Mouse (Mus musculus) embryo, embryonic 10.5 days (tissue): Measurements from ENCODE around the gene Homer2.

Experiments used
- DNase-seq: peaks from one replicate; pipeline ENCODE4 v3.0.0-alpha.2; 2015; ENCODE audit warnings: low spot score

Homer2 gene

GRCm38 (mm10) chr7:81585326-81585725 lies 122.0 kb downstream of the Homer2 start:
- no peak for DNase-seq

DNA sequence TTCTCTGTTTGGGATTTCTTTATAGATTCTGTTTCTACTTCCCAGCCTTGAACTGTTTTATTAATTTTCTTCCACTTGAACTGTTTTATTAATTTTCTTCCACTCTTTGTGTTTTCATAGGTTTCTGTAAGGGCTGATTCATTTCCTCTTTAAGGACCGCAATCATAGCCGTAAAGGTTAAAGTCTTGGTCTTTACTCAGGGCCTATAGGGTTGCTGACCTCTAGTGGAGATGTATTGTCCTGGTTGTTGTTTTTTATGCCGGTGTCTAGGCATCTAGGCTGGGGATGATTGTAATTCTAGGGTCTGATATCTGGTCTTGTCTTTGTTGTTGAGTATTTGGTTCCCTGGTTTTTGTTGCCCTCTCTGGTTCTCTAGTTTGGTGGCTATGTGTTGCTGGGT lies 123.8 kb downstream of the Homer2 start:
- no peak for DNase-seq

GRCm38 (mm10) chr7:81579312-81579711 lies 128.0 kb downstream of the Homer2 start:
- DNase-seq: no peak

DNA sequence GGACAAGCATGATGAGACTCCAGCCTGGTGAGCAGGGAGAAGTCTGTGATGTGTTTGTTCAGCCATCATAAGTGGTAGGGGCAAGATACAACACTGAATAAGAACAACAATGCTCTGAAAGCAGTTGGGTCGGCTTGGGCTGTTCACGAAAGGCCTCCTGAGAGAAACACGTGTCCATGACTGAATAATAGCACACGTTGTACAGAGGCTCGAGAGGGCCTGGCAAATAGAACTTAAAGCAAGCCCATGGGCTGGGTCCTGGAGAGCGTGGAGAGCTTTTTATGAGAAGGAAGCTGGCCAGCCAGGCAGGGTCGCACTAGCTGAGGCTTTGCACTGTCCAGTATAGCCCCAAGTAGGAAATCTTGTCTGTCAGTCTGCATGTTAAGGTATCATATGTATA lies 128.9 kb downstream of the Homer2 start:
- no peak for DNase-seq

- DNase-seq: no peak
These were observed 129.5 kb downstream of the Homer2 start for GRCm38 (mm10) chr7:81577872-81578271.

DNA sequence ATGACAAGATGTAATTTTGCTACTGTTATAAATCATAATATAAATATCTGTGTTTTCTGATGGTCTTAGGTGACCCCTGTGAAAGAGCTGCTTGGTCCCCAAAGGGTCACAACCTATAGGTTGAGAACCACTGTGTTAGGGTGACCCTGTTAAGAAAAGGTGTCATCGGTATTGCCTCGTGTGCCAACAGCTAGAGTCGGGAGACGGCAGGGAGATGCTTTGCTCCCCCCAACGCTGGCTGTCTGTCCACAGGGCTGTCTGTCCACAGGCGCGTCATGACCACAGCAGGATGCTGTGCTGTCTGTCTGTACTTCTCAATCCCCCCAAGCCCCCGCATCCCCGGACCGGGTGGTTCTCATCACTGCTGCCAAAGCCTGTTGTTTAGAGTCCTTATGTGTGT lies 131.7 kb downstream of the Homer2 start:
- no peak for DNase-seq

DNA sequence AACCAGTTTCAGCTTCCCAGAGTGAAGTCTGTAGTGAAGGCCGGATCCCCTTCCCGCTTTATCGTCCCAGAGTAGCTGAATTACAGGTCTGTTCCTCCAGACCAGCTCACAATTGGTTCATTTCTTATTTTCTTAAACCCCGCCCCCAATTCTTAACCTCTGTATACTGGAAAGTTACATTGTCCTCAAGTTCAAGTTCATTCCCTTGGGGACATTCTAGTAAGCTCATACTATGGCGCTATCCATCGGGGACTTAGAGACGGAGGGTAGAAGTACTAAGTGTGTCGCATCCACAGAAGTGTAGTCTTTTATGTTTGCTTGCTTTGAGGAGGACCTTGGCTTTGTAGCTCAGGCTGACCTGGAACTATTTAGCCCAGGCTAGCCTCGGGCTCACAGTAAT lies 133.5 kb downstream of the Homer2 start:
- DNase-seq: no peak

DNA sequence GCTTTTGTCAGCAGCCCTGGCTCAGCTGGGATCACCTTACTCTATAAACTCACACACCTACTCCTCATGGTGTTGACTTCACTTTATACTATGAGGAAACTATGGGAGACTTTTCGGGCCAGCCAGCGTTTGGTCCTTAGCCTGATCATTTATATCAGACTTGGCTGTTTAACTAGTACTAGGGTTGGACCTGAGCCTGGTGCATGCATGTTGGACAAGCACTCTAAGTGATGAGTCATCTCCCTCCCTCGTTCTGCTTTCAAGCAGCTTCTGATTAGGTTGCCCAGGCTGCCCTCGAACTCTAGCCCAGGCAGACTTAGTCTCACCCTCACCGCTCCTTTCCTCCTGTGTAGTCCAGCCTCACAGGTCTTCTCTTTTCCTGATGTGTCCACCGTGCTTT lies 133.9 kb downstream of the Homer2 start:
- DNase-seq: no peak

DNA sequence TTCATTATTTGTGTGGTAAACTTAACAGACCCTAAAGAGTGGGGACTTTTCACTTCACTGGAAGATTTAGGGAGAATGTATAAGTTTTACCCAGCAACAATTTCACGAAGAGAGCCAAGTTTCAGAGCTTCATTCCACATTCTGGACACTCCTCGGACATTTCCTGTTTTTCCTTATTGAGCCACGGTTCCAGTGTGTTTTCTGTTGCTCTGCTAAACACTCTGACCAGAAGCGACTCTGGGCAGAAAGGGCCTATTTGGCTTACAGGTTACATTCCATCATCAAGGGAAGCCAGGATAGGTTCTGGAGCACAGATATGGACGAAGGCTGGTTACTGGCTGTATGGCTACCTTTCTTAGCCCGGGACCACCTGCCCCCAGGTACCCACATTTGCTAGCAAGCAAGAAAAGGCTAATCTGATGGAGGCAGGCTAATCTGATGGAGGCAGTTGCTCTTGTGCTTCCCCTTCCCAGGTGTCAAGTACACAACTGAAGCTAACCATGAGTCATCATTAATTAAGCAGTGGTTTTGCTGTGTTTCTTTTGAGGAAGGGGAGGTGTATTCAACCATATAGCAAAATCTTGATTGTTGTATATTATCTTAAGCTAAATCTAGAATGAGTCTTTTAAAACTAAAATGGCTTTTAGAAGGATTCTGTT lies 134.6 kb downstream of the Homer2 start:
- DNase-seq: no peak

DNA sequence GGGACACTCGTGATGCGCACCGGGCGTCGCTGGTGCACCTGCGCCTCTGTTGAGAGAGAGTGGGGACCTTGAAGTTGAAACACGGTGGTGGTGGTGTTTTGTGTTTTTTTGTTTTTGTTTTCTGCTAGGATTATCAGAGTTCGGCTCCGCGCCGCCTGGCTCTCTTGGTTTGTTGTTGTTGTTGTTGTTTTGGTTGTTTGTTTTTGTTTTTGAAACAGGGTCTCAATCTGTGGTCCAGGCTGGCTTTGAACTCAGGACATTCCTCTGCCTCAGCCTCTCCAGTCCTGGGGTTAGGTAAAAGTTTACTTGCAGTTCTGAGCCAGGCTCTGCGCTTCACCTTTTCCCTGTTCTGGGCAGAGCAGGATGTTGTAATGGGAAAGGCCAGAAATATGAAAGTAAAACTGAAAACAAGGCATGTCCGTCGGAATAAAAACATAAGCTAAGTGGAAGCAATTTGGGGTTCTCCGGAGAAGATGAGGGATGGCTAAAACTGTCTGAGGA lies 135.3 kb downstream of the Homer2 start:
- no peak for DNase-seq

- peak; percentile 97 for DNase-seq
These were observed 136.0 kb downstream of the Homer2 start, which contains the start of gene Whamm for GRCm38 (mm10) chr7:81571108-81571940. TSS of gene Whamm (plus strand) at chr7:81571266.

GRCm38 (mm10) chr7:81570752-81571107 lies 136.6 kb downstream of the Homer2 start:
- no peak for DNase-seq

- no peak for DNase-seq
These were observed 137.1 kb downstream of the Homer2 start for GRCm38 (mm10) chr7:81570271-81570670.

GRCm38 (mm10) chr7:81569851-81570250 lies 137.5 kb downstream of the Homer2 start:
- DNase-seq: no peak

- no peak for DNase-seq
These were observed 139.9 kb downstream of the Homer2 start for GRCm38 (mm10) chr7:81567396-81567795.

- DNase-seq: no peak
These were observed 140.4 kb downstream of the Homer2 start, which contains the start of gene Fsd2 for GRCm38 (mm10) chr7:81566892-81567291. TSS of gene Fsd2 (minus strand) at chr7:81566944.

DNA sequence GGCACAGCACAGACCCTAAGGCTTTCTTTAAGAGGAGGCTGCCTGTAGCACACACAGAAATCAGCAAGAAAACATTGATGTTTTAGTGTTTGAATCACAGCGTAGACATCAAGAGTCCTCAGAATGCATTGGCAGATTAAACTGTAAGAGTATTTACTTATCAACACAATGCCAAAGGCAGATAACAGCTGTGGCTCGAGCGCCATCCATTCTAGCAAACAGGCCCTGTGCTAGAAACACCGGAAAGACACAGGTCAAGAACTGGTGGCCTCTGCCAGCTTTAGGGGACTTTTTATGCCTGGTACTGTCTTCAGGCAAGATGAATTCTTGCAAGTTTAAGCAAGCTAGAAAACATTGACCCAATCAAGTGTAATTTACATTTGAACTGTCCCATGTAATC lies 141.0 kb downstream of the Homer2 start:
- no peak for DNase-seq

GRCm38 (mm10) chr7:81565381-81566055 lies 141.8 kb downstream of the Homer2 start:
- DNase-seq: no peak

DNA sequence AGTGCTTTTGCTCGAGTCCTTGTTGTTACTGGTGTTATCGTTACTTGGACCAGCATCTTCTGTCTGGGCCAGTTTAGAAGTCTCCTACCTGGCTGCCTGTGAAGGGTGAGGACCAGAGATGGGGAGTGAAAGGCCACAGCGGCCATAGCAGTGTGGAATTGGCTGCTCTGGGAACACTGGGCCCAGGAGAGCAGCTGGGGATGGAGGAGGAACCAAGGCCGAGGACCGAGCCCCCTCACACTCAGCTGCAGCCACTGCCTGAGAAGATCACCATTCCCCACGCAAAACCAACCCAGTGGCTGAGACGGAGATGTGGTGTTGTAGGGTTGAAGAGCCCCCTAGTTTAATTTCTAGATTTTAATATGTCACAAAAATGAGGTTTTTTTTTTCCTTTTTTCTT lies 142.6 kb downstream of the Homer2 start:
- DNase-seq: no peak

GRCm38 (mm10) chr7:81563506-81564015 lies 143.8 kb downstream of the Homer2 start:
- no peak for DNase-seq

DNA sequence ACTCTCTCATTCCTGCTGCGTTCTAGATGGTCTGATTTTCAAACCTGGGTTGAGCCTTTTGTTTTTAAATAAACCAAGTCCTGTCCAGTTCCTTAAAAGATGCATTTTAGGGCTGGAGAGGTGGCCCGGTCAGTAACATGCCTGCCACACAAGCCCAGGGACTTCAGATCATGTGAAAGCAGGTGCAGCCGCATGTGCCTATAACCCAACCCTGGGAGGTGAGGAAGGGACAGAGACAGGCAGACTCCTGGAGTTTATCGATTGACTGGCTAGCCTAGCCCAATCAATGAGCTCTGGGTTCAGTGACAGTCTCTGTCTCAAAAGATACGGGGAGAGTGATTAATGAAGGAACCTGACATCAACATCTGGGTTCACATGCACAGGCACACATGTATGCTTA lies 146.1 kb downstream of the Homer2 start:
- DNase-seq: no peak
